Mouse (Mus musculus) thymus, adult 18-20 months (tissue): ENCODE results near the gene Rgsl1.
"Not testable (repeated sequence)": the region's sequence is repeated elsewhere in the genome, so short reads cannot be mapped to it uniquely, and the experiment has no call there.

ENCODE experiments used
- DNase-seq, 2 experiments: peaks; one replicate each; pipeline ENCODE4 v3.0.0; 2022; ENCODE audit warnings: mixed read lengths in 2 of 2

The Rgsl1 gene

DNA sequence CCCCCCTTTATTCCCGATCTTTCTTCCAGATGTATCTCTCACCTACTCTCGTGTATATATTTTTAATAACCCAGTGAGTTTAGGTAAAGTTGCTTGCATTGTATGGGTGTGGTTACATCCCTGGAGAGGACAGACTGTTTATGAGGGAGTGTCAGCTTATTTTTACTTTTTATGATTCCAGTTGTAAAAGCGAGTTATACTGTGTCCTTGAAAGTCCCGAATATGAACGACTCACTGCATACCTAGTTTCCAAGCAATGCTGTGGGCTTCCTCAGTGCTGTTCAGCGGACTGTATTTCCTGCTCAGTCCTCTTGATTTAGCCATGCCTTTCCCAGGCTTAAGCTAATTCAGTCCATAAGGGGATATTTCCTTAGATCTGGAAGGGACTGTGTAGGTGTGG, 68.8 kb downstream of the Rgsl1 start:
- DNase-seq: no peak

DNA sequence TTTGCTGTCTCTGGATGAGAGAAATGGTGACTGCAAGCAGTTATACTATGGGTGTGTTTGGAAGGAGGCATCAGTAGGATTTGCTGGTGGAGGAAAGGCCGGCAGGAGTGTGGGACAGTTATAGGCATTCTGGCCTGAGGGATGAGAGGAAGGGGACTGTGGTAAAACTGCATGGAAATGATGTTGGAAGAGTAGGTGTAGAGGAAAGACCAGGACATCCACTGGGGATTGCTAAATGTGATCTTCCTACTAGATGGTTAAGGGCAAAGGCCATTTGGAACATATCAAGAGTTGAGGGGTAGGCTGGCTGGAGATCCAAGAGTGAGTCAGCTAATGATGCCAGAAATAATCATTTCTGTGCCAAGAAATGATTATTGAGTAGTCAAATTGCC, 73.2 kb downstream of the Rgsl1 start:
- DNase-seq: no peak

DNA sequence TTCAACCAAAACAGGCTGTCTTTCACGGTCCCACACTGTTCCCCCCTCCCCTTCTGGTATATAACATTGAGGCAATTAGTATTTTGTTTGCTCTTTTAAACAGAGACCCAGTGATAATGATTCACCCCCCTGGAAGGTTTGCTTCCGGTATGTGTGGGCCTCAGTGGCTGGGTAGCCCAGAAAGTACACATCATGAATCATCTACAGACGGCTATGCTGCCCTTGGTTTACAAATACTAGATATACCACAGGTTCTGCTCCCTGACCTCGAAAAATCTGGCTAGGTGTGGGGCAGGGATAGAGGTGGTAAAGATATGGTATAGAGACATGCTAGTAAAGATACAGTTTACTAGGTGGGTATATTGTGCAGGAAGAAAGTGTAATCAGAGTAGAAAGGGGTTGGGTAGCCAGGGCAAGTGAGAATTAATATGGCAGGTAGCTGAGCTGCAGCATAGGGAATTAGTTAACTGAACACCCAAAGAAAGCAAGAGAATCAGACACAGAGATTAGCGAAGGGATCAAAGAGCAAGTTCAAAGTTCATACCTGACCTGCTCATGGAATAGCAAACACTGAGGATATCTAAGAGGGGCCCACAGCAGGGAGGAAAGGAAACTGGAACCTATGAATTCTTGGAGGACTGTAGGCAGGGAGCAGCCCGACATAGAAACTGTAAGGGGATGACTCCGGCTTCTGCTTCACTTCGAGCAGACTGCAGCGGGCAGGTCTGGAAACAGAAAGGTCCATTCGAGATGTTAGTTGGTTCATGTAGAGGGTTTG, 73.8 kb downstream of the Rgsl1 start:
- no peak for DNase-seq

DNA sequence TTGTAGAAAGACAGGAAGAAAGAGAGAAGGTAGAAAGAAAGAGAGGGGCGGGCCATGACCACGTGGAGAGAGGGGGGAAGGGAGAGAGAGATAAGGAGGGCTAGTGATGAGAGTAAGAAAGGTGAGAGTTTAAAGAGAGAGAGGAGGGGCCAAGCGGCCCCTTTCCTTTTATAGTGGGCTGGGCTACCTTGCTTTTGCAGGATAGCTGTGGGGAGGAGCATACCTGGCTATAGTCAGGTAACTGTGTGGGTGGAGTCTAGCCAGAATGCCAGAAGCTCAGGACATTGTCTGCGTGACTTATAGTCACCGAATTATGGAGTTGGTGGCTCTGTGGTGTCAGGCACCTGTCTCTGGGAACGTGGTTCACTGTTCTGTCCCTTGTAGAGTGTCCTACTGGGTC, 74.4 kb downstream of the Rgsl1 start:
- not testable (repeated sequence) for DNase-seq

DNA sequence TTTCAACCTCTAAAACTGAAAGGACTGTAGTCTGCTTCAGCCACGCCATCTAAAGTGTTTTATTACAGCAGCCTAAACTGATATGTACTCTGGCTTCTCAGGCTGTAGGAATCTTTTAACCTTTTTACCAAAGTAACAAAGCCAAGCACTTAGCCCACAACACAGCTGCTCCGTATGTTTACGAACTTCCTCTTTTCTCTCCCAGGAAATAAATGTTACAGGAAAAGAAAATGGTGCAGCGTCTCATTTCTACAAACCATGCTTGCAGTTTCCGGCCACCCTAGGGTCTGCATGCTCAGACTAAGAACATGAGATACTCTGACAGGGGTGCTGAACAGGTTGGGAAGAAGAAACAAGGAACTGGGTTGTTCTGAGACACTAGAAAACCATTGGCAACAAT, 75.5 kb downstream of the Rgsl1 start:
- DNase-seq: no peak

DNA sequence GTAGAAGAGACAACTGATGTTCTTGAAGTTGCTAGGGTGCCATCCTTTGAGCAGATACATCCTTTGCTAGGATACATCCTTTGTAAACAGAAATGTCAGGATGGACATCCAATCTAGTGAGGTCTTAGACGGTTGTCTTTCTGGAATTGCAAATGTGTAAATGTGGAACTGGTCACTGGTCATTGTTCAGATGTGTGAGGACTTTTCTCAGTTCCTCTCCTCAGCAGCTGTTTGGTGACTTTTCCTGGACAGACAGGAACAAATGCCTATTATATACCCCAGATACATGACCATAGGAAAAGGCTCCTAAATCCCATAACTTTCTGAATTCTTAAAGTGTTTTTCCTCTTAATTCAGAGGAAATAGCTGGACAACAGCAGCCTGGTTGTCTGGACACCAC, 76.7 kb downstream of the Rgsl1 start:
- no peak for DNase-seq

DNA sequence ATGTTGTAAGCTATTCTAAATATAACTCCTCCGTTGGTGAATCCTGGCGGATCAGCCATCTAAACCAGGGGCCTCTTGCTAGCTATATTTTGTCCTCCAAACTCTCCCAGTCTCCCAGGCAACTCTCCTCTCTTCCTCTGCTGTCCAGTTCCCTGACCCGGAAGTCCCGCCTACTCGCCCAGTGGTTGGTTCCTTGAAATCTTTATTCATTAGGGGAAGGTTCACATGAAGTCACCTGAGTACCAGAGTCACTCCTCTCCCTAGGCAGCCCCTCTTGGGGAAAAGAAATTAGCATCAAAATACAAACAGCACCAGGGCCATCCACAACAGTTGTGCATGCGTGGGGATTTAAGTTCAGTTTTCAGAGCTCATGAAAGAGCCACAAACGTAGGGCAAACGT, 77.6 kb downstream of the Rgsl1 start:
- DNase-seq: no peak

DNA sequence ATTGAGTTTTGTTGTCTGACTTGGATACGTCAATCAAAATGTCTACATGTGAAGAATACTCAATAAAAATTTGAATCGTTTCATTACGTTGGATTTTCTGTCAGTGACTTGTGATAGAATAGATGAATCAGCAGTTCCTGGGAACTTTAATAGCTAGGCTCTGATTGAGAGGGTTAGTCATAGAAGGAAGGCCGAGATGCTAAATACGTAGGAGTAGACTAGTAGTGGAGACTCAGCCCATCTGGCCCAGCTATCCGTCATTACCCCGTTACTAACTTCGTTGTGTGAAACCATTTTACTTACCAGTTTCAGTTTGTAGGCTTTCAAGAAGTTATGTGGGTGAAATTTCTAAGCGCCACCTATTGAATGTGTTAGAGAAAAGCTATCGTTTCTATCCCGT, 79.8 kb downstream of the Rgsl1 start:
- no peak for DNase-seq

DNA sequence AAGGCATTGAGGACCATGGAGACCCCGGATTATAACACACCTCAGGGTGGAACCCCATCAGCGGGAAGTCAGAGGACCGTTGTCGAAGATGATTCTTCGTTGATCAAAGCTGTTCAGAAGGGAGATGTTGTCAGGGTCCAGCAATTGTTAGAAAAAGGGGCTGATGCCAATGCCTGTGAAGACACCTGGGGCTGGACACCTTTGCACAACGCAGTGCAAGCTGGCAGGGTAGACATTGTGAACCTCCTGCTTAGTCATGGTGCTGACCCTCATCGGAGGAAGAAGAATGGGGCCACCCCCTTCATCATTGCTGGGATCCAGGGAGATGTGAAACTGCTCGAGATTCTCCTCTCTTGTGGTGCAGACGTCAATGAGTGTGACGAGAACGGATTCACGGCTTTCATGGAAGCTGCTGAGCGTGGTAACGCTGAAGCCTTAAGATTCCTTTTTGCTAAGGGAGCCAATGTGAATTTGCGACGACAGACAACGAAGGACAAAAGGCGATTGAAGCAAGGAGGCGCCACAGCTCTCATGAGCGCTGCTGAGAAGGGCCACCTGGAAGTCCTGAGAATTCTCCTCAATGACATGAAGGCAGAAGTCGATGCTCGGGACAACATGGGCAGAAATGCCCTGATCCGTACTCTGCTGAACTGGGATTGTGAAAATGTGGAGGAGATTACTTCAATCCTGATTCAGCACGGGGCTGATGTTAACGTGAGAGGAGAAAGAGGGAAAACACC, 90.0 kb downstream of the Rgsl1 start:
- DNase-seq: no peak

DNA sequence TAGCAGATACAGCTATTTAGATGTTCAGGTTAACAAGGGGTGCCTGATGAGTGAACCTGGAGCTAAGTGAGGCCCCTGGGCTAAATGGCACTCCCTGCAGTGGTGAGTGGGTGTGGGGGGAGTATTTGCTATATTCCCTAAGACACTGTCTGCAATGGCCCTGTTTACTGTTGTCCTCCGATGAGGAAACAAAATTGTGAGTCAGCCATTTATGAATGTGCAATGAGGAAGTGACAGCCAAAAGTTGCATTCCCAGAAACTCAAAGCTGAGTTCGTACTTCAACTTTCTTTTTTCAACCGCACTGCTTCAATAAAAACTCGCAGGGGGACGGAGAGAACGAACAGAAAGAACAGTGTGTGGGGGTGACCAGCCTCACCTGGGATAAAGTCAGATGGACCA, 91.4 kb downstream of the Rgsl1 start:
- no peak for DNase-seq

DNA sequence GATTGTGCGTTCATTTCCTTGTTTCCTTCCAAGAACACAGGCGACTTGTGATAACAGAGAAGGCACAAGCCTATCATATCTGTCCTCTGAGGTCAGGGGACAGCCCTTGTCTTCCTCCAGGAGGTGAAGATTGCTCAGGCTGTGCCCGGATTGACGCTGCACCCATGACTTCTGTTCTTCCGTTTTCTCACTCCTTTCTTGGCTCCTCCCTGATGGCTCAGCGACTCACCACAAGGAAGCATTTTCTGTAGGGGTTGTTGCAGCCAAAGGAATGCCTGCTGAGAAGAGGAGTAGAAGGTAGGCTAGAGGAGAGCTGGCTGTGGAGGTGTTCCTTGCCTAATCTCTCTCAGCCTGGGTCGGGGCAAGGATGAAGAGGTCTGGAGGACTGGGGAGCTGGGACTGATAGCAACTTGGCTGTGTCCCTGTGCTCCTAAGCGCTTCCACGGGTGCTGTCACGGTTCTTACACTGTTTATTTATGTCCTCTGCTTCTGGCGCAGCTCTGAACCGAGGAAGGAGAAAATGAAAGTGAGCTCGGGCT, 92.1 kb downstream of the Rgsl1 start:
- DNase-seq: peak in 1 of 2 experiments; percentile 45

DNA sequence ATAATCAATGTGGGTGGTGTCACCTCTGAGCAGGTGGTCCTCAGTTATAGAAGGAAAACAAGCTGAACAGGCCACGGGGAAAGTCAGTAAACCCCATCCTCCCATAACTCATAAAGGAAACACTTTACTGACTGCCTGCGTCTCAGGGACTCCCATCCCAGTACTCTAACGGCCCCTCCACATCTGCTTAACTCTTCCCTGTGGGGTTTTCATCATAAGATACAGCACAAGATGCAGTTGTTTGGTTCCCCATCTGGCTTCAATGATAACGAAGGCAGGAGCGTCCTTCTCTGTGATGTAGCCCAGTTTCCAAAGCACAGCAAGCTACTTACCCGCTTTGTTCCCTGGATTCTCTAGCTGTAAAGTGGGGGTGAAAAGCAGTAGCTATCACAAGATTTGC, 93.9 kb downstream of the Rgsl1 start:
- no peak for DNase-seq

DNA sequence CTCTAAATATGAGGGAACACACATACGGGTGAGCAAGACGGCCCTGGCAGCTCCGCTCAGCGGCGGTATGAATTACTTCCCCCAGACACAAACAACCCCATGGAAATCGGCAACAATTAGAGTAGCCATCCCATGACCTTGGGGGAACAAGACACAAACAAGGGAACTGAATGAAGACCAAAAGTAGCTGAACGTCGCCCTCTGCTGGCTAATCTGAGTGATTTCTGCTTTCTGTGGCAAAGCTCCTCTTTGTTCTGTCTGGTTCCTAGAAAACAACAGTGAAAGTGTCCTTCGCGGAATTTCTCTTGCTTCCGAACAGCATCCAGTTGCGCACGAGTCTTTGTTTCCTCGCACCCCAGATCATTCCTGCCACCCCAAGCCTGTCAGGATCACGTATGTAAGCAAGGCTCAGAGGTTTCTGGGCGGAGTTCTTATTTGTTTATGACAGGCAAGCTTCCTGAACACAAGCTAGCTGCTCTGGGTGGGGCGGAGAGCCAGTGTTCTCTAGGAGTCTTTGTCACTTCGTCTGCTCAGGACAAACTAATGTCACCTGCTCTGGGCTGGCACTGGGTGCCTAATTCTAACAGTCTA, 94.6 kb downstream of the Rgsl1 start, which contains the start of gene Rnasel:
TSS of gene Rnasel (plus strand) at position 216 of the 591 bp plus-strand sequence.
- peak in 1 of 2 experiments; percentile 55 for DNase-seq

DNA sequence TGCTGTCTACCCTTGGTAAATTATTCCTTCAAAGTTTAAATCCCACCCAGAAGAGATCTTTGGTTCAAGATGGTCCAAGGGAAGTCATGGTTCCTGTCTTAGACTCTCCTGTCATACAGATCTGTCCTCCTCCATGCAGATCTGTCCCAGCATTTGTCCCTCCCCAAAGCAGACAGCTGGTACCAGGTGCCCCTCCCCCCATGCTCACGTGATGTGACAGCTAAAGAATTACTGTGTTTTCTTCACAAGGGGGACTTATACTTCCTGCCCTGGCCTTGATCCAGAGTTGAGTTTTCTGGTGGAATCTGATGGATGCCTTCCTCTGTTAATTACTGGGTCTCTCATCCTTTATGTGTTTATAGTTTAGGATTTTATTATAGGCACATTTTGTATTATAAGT, 95.4 kb downstream of the Rgsl1 start:
- peak; percentile 48 to 71 for DNase-seq

DNA sequence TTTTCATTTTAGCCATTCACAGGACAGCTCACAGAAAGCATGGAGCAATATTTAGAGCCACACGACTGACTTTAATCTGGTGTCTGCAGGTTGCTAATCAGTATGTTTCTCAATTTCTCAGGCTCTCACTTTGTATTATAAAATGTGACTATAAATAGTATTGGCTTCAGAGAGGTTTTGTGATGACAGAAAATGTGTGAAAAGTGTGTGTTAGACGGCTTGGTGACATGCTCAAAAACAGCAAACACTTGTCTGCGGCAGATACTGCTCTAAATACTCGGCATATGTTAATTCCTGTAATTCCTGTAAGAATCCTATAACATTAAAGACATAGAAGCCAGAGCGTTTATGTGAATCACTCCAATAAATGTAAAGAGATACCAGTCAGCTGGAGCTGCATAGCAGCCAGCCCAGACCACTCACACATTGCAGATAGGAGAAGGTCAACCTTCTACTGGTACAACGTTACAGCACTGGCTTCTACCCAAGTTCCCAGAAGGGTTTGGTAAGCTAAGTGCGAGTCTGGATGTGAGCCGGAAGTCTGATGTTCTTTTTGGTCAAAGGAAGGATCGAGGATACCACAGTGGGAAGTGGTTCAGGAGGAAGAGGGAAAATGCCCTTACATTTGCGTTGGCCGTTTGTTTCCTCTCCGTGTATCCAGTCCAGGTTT, 95.9 kb downstream of the Rgsl1 start:
- DNase-seq: no peak

DNA sequence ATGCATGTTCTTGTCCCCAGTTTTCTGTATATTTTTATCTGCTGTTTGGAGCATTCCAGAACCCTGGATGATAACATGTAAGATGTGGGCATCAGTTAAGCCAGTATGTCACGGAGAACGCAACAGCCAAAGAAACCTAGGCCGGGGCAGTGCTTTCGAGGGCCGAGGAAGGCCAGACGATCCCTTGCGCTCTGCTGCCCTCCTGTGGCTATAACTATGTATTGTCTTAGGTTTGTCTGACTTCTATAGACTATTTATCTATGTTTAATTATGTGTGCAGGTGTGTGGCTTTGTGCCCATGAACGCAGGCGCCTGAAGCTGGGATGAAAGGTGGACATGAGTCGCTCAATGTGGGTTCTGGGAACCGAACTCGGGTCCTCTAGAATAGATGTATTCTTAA, 97.2 kb downstream of the Rgsl1 start:
- DNase-seq: no peak

DNA sequence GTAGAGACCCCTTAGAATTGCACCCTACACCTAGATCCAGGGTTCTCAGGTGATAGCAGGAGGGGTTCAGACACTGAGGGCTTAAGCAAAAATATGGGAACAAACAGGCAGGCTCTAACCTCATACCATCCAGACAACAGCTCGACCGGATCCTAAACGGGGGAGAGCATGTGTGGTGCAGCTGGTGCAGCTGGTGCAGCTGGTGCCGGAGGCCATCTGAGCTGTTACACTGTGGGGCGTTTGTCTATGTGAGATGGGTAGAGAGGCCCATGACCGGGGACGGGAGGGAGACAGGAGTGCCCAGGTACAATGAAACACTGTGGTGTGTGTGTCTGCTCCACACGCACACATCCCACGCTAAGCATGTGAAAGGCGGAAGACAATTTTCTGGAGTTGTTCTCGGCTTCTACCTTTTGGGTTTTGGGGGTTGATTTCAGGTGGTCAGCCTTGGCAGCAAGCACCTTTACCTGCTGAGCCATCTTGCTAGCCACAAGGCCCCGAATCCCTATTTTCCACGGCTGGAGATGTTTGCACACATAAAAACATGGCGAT, 97.7 kb downstream of the Rgsl1 start:
- DNase-seq: no peak

DNA sequence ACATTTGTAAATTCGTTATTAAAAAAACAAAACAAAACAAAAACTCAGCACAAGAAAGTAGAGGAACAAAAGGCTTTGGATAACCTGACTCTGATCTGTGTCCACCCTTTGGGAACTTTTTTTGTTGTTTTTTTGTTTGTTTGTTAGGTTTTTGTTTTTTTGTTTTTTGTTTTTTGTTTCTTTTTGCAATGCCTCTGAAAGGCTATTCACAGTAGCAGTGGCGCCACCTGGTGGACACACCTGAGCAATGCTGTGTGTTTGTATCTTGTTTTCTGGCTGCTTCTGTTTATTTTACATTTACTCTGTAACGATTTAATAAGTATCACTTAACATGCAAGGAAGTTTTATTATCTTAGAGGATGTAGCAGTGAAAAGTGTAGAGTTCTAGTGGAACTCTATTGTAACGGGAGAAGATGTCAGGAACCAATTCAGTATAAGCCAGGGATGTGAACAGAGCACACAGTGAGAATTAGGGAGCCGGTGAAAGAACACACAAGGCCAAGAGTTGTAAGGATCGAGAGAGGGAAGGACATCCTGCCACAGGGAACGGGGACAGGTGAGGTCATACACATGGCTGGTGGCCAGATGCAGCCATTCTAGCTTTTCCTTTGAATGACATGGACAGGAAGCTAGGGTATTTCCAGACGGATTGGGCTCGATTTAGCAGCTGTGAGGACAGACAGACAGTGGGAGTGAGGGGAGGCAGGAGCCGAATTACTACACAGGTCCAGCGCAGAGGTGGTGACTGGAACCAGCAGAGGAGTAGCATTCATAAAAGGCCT, 101.4 kb downstream of the Rgsl1 start:
- no peak for DNase-seq

DNA sequence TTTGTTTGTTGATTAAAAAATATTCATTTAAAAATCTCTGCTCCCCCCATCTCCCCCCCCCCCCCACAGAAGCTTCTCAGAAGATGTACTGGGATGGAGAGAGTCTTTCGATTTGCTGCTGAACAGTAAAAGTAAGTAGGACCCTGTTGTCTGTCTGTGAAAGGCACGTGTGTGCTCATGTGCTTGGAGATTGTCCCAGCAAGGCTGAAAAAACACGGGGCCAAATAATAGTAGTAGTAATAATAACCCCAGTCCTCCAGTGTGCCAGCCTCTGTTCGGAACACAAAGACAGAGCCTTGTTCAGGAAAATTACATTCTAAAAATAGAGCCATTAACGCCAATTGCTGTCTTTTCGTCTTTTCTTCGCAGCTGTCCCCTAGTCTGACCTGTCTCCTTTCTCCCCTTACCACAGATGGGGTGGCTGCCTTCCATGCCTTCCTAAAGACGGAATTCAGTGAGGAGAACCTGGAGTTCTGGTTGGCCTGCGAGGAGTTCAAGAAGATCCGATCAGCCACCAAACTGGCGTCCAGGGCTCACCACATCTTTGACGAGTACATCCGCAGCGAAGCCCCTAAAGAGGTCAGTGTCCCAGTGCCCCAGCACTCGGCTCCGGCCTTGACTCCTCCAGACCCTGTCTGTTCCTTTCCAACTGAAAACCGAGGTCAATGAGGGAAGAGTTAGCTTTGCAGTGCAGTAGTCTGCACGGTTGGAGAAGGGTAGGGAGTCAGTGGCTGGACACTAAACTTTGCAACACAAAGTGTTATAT, 102.2 kb downstream of the Rgsl1 start:
- no peak for DNase-seq

DNA sequence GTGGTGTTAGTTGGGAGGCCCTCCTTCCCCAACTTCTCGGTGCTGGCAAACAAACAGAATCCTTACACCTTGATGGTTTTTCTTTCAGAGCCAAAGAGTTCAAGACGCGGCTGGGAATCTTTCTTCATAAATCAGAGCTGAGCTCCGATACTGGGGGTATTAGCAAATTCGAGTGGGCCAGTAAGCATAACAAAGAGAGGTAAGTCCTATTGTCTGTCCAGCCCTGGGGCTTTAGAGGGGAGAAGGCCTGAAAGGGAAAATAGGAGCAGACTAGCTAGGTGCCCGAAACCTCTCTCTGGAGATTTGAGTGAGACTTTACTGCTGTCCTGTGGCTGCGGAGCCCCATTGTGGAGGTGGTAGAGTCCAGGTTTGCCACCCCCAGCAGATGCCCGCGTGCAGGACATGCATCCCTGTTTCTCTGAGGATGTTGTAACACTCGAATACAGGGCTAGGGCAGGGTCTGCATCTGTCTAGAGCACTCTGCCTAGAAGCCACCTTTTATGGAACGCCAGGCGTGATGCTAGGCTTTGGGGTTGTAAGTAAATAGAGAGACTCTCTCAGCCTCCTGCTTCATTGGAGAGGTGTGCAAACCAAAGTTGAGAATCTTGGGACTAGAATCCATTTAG, 103.1 kb downstream of the Rgsl1 start:
- no peak for DNase-seq

DNA sequence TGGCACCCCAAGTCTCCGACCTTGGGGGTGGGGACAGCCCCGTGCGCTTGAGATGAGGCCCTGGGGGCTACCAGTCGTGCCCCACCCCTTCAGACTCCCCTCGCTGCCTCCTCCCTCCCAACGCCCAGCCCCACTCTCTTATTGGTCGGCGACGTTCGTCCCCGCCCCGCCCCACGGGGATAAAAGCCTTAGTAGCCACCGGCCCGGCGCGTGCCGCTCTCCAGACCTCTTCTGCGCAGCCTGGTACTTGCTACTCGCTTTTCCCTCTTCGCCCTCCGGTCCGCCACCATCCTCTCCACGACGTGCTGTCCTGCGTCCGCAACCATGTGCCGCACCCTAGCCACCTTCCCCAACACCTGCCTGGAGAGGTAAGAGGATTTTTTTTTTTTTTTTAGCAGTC, 103.8 kb downstream of the Rgsl1 start, which contains the start of gene Rgs16:
TSS of gene Rgs16 (plus strand) at position 205 of the 400 bp plus-strand sequence.
- peak; percentile 59 to 62 for DNase-seq
